Mouse (Mus musculus) MEL (cell line): ENCODE measurements at regions not wholly inside any gene's neighbourhood (a gene's known extent, or its start where the extent isn't known, plus 50 kb on each side); places are given as distances from the start of the nearest gene placed in this dataset.

Experiments
- BHLHE40 ChIP-seq: IDR thresholded peaks from 2 replicates; pipeline ENCODE4 v1.6.1; 2012; ENCODE audit warnings: low read depth, mild to moderate bottlenecking, inconsistent platforms, low read length, improper control_type of control experiment, borderline replicate concordance
- CHD1 ChIP-seq: IDR thresholded peaks from 2 replicates; pipeline ENCODE4 v1.6.1; 2012; ENCODE audit warnings: low read depth, mild to moderate bottlenecking, inconsistent platforms, low read length, improper control_type of control experiment
- CTCF ChIP-seq, 3 experiments: IDR thresholded peaks in 2 of 3; conservative IDR thresholded peaks in 1 of 3; 2 replicates each; pipeline ENCODE4 v1.5.1; 2011 to 2012; ENCODE audit warnings: low read length in 3 of 3, low read depth in 2 of 3, mild to moderate bottlenecking in 2 of 3, improper control_type of control experiment in 1 of 3, inconsistent platforms in 1 of 3, mixed read lengths in 1 of 3, moderate library complexity in 1 of 3; ENCODE audit not compliant: control insufficient read depth in 1 of 3, insufficient read depth in 1 of 3, poor library complexity in 1 of 3, severe bottlenecking in 1 of 3
- EP300 ChIP-seq, 2 experiments: IDR thresholded peaks; 2 replicates each; pipeline ENCODE4 v1.6.1; 2011; ENCODE audit warnings: improper control_type of control experiment in 2 of 2, low read length in 2 of 2, low read depth in 1 of 2, mild to moderate bottlenecking in 1 of 2
- ETS1 ChIP-seq: IDR thresholded peaks from 2 replicates; pipeline ENCODE4 v1.6.1; 2012; ENCODE audit warnings: low read depth, mild to moderate bottlenecking, inconsistent platforms, low read length, improper control_type of control experiment, moderate library complexity
- GATA1 ChIP-seq: IDR thresholded peaks from 2 replicates; pipeline ENCODE4 v1.6.1; 2011; ENCODE audit warnings: low read depth, low read length, improper control_type of control experiment
- JUND ChIP-seq: IDR thresholded peaks from 2 replicates; pipeline ENCODE4 v1.6.1; 2011; ENCODE audit warnings: low read depth, mild to moderate bottlenecking, improper control_type of control experiment, low read length
- MEF2A ChIP-seq: IDR thresholded peaks from 2 replicates; pipeline ENCODE4 v1.6.1; 2014; ENCODE audit warnings: low read depth, mild to moderate bottlenecking, inconsistent platforms, low read length, improper control_type of control experiment; ENCODE audit not compliant: poor library complexity, insufficient replicate concordance, severe bottlenecking; ENCODE audit errors: extremely low read depth
- NELFE ChIP-seq: IDR thresholded peaks from 2 replicates; pipeline ENCODE4 v1.6.1; 2011; ENCODE audit warnings: low read depth, low read length, improper control_type of control experiment
- POLR2A ChIP-seq, 2 experiments: IDR thresholded peaks; 2 replicates each; pipeline ENCODE4 v1.6.1; 2011 to 2012; ENCODE audit warnings: low read length in 2 of 2, mild to moderate bottlenecking in 2 of 2, control low read depth in 1 of 2, improper control_type of control experiment in 1 of 2, low read depth in 1 of 2, moderate library complexity in 1 of 2; ENCODE audit not compliant: control insufficient read depth in 1 of 2, insufficient read depth in 1 of 2, poor library complexity in 1 of 2
- SMC3 ChIP-seq: IDR thresholded peaks from 2 replicates; pipeline ENCODE4 v1.6.1; 2011; ENCODE audit warnings: low read depth, low read length, improper control_type of control experiment
- TAL1 ChIP-seq: IDR thresholded peaks from 2 replicates; pipeline ENCODE4 v1.6.1; 2012; ENCODE audit warnings: mild to moderate bottlenecking, inconsistent platforms, low read length, moderate library complexity, mixed read lengths
- USF1 ChIP-seq: IDR thresholded peaks from 2 replicates; pipeline ENCODE4 v1.6.1; 2014; ENCODE audit warnings: low read depth, mild to moderate bottlenecking, inconsistent platforms, low read length, improper control_type of control experiment, moderate library complexity
- USF2 ChIP-seq, 2 experiments: IDR thresholded peaks; 2 replicates each; pipeline ENCODE4 v1.6.1; 2011 to 2012; ENCODE audit warnings: improper control_type of control experiment in 2 of 2, low read length in 2 of 2, borderline replicate concordance in 1 of 2, inconsistent platforms in 1 of 2, low read depth in 1 of 2, mild to moderate bottlenecking in 1 of 2; ENCODE audit not compliant: insufficient read depth in 1 of 2

GRCm38 (mm10) chr13:90325226-90325625, 235.8 kb upstream of the Xrcc4 start:
- no peak for TF ChIP-seq EP300 (IDR thresholded peaks at IDR 0.05; ENCODE audit: low read depth in 1 of 2, low read length in 2 of 2)
- no peak for TF ChIP-seq CHD1
- no peak for TF ChIP-seq NELFE
- TF ChIP-seq BHLHE40: no peak
- TF ChIP-seq SMC3: no peak
- no peak for TF ChIP-seq POLR2A (IDR thresholded peaks at IDR 0.05; ENCODE audit: control insufficient read depth in 1 of 2, insufficient read depth in 1 of 2, low read depth in 1 of 2, low read length in 2 of 2, poor library complexity in 1 of 2)
- no peak for TF ChIP-seq GATA1
- no peak for TF ChIP-seq MEF2A
- no peak for TF ChIP-seq CTCF (IDR thresholded peaks at IDR 0.05 in 2 of 3, conservative IDR thresholded peaks at IDR 0.05 in 1 of 3; ENCODE audit: control insufficient read depth in 1 of 3, insufficient read depth in 1 of 3, low read depth in 2 of 3, low read length in 3 of 3, poor library complexity in 1 of 3, severe bottlenecking in 1 of 3)
- TF ChIP-seq USF2 (IDR thresholded peaks at IDR 0.05; ENCODE audit: borderline replicate concordance in 1 of 2, insufficient read depth in 1 of 2, low read depth in 1 of 2, low read length in 2 of 2): no peak
- no peak for TF ChIP-seq ETS1
- TF ChIP-seq JUND: no peak
- TF ChIP-seq TAL1: no peak
- no peak for TF ChIP-seq USF1
